Mouse (Mus musculus) E14TG2a.4 (cell line): ENCODE measurements at regions not wholly inside any gene's neighbourhood (a gene's known extent, or its start where the extent isn't known, plus 50 kb on each side); places are given as distances from the start of the nearest gene placed in this dataset.

Source experiments
- H3K27me3 ChIP-seq: 2 replicates; pipeline ENCODE4 v1.6.1; 2014; ENCODE audit warnings: low read length, control low read depth; ENCODE audit not compliant: insufficient read depth
- H3K36me3 ChIP-seq: 2 replicates; pipeline ENCODE4 v1.6.1; 2014; ENCODE audit warnings: low read length, control low read depth; ENCODE audit not compliant: insufficient read depth
- H3K4me1 ChIP-seq: replicated peaks from 2 replicates; pipeline ENCODE4 v1.6.1; 2014; ENCODE audit warnings: low read depth, low read length, control low read depth
- H3K4me3 ChIP-seq: replicated peaks from 2 replicates; pipeline ENCODE4 v1.5.1; 2014; ENCODE audit warnings: mild to moderate bottlenecking, low read length
- H3K9me3 ChIP-seq: 2 replicates; pipeline ENCODE4 v1.6.1; 2014; ENCODE audit warnings: low read length, control low read depth
- CTCF ChIP-seq: conservative IDR thresholded peaks from 2 replicates; pipeline ENCODE4 v1.5.1; 2014; ENCODE audit warnings: low read length
- NANOG ChIP-seq: IDR thresholded peaks from 2 replicates; pipeline ENCODE4 v1.6.1; 2014; ENCODE audit warnings: borderline replicate concordance, low read length, mixed read lengths
- POU5F1 ChIP-seq: IDR thresholded peaks from 2 replicates; pipeline ENCODE4 v1.6.1; 2014; ENCODE audit warnings: low read length, borderline replicate concordance

GRCm38 (mm10) chr10:9537686-9538085 lies 137.3 kb downstream of the Samd5 start:
- H3K9me3 ChIP-seq = no peaks in the 10 kb centered on the region
- no peaks in the 10 kb centered on the region for H3K27me3 ChIP-seq
- no peaks in the 10 kb centered on the region for H3K4me1 ChIP-seq
- H3K4me3 ChIP-seq = no peak overlapping the region
- TF ChIP-seq POU5F1 (no peak), CTCF (no peak), NANOG (no peak)
- no peaks in the 10 kb centered on the region for H3K36me3 ChIP-seq

DNA sequence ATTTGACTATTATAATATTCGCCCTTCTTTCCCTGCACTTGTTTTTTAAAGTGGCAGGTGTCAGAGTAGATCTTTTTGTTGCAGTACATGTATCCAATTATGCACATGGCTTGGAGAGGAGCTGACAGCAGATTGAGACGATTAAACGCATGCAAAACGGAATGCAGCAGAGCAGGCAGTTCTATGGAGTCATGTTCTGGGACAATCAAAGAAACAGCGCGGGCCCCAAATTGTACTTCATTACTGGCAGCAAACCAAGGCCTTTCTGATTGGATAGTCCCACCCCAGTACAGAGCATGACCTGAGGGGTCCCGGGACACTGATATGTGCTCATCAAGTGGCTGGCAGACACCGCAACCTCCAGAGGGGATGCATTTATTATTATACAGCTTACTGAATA lies 140.5 kb downstream of the Samd5 start:
- peaks cover 1% of the 10 kb centered on the region; the same call in 1 of the 2 replicates for H3K4me1 ChIP-seq
- no peak for TF ChIP-seq NANOG
- TF ChIP-seq CTCF = no peak
- no peak for TF ChIP-seq POU5F1

DNA sequence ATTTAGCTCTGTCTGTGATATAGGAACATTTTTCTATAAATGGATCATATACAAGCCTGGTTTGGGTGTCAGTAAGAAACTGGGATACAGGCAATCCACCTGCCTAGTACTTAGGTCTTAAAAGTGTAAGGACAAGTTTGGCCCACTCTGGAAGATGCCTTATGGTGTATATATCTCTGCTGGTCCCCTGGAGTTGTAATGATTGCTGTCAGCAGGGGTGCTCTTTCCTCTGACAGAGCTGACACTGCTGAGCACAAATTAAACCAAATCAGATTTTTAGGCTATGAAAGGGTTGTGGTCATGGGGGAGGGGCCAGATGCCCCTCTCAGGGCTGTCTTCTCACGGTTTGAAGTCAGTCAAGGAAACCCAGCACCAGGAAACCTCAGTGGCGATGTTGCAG lies 141.7 kb downstream of the Samd5 start:
- no peak overlapping the region for H3K4me3 ChIP-seq
- H3K27me3 ChIP-seq = no peaks in the 10 kb centered on the region
- H3K9me3 ChIP-seq = no peaks in the 10 kb centered on the region
- peaks cover 5% of the 10 kb centered on the region; the same call in 1 of the 2 replicates for H3K4me1 ChIP-seq
- TF ChIP-seq POU5F1 (no peak), NANOG (no peak), CTCF (no peak)
- H3K36me3 ChIP-seq = no peaks in the 10 kb centered on the region

More for the DNA sequence above, 140.5 kb downstream of the Samd5 start:
- Histone ChIP-seq H3K27me3 (no peaks in the 10 kb centered on the region), H3K4me3 (no peak overlapping the region), H3K36me3 (no peaks in the 10 kb centered on the region), H3K9me3 (no peaks in the 10 kb centered on the region)

- H3K4me3 ChIP-seq = no peak overlapping the region
- H3K9me3 ChIP-seq = no peaks in the 10 kb centered on the region
- no peaks in the 10 kb centered on the region for H3K36me3 ChIP-seq
- TF ChIP-seq CTCF (no peak), NANOG (no peak), POU5F1 (no peak)
- peaks cover 5% of the 10 kb centered on the region; the same call in 1 of the 2 replicates for H3K4me1 ChIP-seq
- H3K27me3 ChIP-seq = no peaks in the 10 kb centered on the region
These were observed 143.1 kb downstream of the Samd5 start for GRCm38 (mm10) chr10:9531931-9532330.

DNA sequence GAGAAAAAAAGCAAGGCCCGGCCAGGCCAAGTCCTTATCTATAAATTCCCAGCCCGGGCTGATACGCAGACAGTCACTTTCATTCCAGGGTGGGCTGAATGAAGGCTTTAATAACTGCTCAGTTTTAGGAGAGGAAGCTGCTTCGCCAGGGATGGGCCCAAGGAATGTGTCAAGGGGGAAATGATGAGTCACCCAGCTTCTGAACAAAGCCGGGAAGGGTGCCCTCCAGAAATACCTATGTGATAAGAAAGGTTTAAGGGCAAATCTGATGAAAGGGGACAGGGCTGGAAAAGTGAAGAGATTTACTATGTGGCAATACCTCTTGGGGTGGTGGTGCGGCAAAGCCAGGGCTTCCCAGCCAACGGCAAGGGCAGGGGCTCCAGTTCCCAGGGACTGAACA lies 145.6 kb downstream of the Samd5 start:
- Histone ChIP-seq H3K9me3 (no peaks in the 10 kb centered on the region), H3K4me1 (peaks cover 5% of the 10 kb centered on the region; the same call in 1 of the 2 replicates), H3K36me3 (no peaks in the 10 kb centered on the region), H3K27me3 (no peaks in the 10 kb centered on the region), H3K4me3 (no peak overlapping the region)
- TF ChIP-seq POU5F1 = no peak
- TF ChIP-seq CTCF = no peak
- no peak for TF ChIP-seq NANOG

GRCm38 (mm10) chr10:9528066-9528465 lies 146.9 kb downstream of the Samd5 start:
- TF ChIP-seq CTCF (no peak), POU5F1 (no peak), NANOG (no peak)
- Histone ChIP-seq H3K9me3 (no peaks in the 10 kb centered on the region), H3K27me3 (no peaks in the 10 kb centered on the region), H3K4me1 (peaks cover 5% of the 10 kb centered on the region; the same call in 1 of the 2 replicates), H3K4me3 (no peak overlapping the region), H3K36me3 (no peaks in the 10 kb centered on the region)

DNA sequence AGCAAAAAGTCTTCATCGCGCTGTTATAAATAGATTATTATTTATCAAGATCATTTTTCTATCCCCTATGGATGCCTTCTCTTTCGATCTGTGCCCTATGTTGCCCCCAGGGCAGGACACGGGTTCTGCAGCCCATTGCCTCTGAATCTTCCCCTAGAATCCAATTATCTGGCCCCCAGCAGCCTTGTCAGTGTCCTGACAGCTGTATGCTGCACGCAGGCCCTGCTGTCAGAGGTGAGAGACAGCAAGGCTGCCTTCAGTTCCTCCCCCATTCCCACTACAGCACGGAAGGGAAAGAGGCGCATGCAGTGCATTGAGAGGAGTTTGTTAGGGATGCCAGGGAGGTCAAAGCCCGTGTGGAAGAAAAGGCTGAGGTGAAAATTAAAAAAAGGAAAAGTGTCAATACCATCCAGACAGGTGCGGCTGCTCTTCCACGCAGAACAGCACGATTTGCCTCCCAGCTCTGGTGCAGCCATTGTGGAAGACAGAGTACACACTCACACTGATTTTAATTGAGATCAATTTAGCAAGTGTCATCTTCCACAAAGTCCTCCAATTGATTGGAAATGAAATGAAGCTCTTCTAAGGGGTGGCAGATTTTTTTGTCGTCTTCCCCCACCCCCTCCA lies 165.1 kb downstream of the Samd5 start:
- H3K27me3 ChIP-seq = no peaks in the 10 kb centered on the region
- TF ChIP-seq NANOG = no peak
- no peak for TF ChIP-seq POU5F1
- no peak for TF ChIP-seq CTCF
- H3K36me3 ChIP-seq = no peaks in the 10 kb centered on the region
- peaks cover 27% of the 10 kb centered on the region for H3K9me3 ChIP-seq
- no peak overlapping the region for H3K4me3 ChIP-seq
- H3K4me1 ChIP-seq = no peaks in the 10 kb centered on the region

DNA sequence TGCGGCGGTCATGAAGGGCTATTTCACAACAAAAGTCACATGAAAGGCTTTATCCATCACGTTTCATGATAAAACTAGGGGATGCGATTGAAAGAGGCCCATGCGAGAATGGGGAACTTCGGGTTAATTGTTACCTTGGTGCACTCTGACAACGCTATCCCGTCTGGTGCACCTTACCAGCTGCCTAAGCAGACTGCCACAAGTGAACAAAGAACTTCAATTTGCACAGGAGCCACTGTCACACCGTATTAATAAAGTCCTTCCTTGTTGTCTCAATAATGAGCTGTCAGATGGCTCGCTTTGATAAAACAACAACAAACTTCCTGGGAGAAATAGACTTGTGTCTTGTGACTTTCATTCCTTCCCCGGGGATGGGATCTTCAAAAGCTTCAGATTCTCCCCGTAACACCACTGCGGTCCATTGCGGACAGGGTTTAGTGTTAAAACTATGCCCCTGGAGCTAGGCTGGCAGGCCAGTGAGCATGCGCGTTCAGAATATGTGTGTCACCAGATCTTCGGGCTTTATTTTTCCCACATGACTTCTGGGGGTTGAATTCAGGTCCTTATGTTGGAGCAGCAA lies 165.8 kb downstream of the Samd5 start:
- Histone ChIP-seq H3K4me3 (no peak overlapping the region), H3K27me3 (no peaks in the 10 kb centered on the region), H3K4me1 (no peaks in the 10 kb centered on the region), H3K36me3 (no peaks in the 10 kb centered on the region), H3K9me3 (peaks cover 33% of the 10 kb centered on the region)
- TF ChIP-seq NANOG = no peak
- TF ChIP-seq POU5F1 = no peak
- TF ChIP-seq CTCF = no peak
